Mouse (Mus musculus) E14TG2a.4 (cell line): Measurements from ENCODE around the gene Kl.

Experiments
- CTCF ChIP-seq: conservative IDR thresholded peaks from 2 replicates; pipeline ENCODE4 v1.5.1; 2014; ENCODE audit warnings: low read length
- POU5F1 ChIP-seq: IDR thresholded peaks from 2 replicates; pipeline ENCODE4 v1.6.1; 2014; ENCODE audit warnings: low read length, borderline replicate concordance

DNA sequence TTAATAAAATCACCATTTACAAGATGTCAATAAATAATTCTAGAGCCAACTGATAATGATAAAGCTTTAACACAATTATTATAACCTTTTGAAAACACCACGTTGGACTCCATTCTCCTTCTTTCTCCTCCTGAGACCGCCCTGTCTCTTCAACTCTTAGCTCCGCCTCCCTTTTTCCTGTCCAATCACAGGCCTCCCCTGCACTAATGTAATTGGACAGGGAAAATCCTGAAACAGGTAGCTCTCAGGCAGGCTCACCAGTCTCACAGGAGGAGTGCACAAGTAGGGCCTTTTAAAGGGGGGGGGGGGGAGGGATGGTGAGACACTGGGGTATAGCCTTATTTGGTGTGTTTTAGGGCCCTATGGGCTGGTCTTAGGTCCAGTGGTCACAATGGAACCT, 3.3 kb upstream of the Kl start:
- no peak for TF ChIP-seq CTCF
- TF ChIP-seq POU5F1 = no peak
